Mouse (Mus musculus) A20 (cell line): ENCODE results near the gene Snip1.

Source experiments
- DNase-seq: peaks from one replicate; pipeline ENCODE4 v3.0.0-alpha.2; 2011; ENCODE audit warnings: low read depth, low spot score

The Snip1 gene

DNA sequence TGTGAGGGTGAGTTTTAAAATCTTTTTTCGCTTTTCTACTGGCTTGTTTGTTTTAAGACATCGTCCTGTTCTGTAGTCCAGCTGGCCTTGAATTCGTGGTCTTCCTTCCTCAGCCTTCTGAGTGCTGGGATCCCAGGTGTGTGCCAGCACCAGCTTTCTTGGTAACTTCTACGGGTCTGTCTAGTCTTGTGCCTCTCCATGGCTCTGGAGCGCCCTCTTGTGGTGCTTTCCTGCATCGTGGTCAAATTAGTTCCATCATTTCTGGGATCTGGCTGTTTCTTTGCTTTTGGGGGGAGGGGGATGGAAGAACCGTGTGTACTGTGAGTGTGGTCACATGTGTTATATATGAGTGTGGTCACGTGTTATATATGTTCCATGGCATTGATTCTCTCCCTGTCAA is 33.0 kb downstream of the Snip1 start:
- DNase-seq = peak; percentile 83

DNA sequence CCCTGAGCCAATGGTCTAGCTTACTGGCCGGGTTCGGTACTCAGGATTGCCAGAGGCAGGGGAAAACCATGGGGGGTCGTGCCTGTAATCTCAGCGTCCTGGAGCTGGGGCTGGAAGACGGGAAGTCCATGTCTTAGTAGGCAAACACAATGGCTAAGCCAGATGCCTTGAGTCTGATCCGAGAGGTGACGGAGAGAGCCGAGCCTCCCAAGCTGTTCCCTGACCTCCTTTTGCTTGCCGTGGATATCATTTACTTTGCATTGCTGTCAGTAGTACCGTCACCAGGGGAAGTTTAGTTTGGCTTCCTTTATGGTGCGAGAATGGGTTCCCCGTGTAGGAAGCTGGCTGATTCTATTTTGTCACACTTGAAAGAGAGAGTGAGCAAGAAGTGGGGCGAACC is 34.9 kb downstream of the Snip1 start:
- no peak for DNase-seq

DNA sequence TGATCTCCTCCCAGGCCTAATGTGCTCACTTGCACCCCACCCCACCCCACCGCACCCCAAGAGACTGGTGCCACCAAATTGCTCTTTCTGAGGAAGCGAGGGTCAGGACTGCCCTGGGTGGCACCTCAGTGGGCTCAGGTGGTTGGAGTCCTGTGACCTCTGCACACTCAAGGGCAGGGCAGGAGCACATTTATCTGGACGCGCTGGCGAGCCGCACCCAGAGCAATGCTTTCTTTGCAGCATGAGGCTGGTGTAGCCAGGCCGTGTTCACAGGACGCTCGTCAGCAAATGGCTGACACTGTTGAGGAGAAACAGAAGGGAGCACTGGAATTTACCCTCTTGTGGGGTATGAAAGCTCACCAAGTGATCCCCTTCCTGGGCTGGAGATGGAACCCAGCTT is 38.9 kb downstream of the Snip1 start:
- no peak for DNase-seq

DNA sequence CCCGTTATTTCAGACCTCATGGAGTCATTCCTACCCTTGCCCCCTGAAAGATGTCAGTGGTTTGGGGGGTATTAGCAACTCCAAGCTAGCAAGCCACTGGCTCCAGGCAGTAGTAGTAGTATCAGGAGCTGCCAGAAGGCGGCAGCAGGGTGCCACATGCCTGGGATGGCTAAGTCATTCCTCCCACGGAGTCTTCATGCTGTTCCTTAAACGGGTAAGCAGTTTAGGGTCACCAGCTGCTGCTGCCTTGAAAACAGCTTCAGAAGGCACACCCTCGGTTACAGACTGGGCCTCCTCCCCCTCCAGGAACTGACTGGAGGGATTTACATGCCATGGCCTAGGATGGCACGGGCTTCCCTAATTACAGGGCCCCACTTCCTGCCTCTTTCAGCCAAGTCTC is 48.2 kb downstream of the Snip1 start:
- DNase-seq = peak; percentile 78

DNA sequence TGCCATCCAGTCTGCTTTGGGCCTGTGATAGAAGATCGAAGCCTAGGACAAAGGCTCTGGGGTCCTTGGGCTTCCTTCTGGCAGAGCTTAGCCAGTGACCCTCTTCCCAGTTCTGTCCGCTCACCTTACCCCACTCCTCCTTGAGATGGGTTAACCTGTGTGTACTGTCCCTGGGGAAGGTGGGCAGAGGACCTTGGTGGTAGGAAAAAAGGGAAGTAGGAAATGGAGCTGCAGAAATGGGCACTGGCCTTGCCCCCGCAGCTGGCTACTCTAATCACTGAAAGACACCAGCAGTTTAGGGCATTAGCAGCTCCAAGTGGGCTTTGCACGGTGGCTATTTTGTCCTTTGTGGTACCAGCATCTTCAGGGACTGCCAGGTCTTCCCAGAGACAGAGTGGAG is 48.6 kb downstream of the Snip1 start:
- peak; percentile 48 for DNase-seq

DNA sequence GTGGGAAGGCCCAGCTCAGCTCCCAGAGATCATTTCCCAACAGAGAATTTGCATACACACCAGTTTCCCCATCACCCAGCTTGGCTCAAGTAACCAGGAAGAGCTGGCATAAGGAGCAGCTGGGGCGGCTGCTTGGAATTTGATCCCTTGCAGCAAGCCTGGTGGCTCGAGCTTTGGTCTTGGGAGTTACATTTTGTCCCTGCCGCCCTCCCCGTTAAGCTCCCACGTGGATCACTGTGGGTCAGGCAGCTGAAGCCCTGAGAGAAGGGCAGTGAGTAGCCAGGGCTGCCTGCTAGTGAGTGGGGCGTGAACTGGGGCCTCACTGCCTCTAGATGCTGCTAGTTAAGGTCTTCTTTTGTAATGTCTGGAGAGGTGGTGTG is 49.2 kb downstream of the Snip1 start:
- no peak for DNase-seq

DNA sequence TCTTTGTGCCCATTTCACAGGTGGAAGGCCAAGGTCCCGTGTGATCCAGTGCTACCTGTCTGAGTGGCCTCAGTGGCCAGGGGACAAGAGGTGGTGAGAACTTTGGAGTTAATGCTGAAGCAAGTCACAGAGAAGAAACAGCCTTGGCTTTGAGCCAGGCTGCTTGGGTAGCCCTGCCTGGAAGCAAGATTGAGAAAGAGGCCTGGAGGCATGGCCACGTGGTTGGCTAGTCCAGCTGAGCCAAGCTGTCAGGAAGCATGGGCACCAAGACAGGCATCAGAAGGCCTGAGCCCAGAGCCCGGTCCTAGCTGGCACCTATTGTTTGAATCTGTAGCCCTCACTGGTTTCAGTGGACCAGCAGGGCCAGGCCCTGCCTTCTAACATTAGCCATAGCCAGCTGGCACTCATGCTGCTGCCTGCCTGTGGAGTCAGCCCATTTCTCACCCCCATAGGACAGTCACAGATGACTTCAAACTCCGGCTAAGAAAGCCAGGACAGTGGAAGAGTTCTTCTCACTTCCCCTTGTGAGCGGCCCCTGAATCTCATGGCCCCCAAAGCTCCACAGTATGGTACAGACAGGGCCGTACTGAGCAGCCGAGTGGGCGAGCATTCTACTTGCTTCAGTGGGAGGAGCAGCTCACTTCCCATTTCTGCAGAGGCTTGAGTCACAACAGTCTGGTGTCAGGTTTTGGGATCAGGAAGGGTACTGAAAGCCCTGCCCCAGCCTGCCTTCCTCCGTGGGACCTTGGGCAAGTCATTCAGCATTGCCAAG is 49.8 kb downstream of the Snip1 start:
- DNase-seq = peak; percentile 86

DNA sequence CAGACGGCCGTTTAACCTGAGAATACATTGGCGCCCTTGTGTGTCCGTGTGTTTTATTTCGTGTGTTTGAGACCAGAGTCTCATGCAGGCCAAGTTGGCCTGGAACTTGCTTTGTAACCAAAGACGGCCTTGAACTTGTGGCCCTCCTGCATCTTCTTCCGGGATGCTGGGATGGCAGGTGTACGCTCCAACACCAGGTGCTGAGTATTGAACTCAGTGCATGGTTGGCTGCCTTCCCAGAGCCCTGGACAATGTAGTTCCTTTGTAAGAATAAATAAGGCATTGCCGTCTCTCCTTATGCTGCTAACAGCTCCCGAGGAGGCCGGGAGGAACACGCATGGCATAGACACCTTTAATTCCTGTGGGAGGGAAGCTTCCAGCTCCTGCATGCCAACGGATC is 50.5 kb downstream of the Snip1 start:
- DNase-seq = no peak

DNA sequence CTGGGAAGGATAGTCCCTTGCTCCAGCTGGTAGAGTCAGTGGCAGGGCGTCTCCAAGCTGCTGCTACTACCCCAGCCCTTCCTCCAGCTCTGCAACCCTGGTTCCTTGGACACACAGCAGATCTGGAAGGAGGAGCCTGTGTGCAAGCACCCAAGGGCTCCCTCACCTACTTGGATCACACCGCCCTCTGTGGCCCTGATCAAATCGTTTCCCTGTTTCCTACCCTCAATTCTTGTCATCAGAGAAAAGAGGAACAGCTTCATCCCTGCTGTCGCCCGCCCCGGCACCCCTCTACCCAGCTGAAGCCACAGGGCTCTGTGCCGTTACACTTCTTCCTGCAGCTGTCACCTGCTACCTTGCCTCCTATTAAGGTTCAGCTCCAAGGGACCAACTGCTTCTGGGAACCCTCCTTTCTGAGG is 51.4 kb downstream of the Snip1 start:
- peak; percentile 83 for DNase-seq

DNA sequence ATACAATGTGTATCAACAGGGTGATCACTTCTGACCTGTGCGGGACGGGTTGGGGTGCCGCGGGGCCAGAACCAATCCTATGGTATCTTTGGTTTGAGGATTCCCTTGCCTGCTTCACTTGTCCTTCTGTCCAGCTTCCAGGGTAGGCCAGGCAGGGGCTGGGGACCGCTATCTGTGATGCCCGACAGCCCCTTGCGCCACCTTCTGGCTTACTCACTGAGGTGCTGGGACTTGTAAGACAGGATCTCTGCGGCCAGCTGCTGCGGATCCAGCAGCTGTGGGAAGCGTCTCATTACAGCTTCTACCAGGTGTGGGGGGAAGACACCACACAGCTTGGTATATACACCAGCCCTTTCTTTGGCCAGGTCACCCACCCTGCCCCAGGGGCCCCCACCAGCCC is 52.6 kb downstream of the Snip1 start:
- peak; percentile 23 for DNase-seq

DNA sequence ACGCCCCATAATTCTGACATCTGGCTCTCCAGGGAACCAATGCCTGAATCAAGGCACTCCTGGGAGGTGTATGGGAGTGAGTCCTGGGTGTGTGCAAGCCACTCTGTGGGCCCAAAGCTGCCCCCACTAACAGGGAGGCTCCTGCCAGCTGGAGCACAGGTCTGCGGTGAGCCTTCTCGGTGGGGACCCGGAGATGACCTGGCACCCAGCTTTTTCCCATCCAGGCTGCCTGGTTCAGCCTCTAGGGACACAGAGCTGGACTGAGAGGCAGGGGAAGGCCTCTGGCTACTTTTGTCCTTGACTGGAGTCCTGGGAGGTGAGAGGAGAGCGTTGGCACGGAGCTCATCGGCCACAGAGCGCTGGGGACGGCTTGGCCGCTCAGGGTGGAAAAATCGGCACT is 53.2 kb downstream of the Snip1 start:
- DNase-seq = no peak

DNA sequence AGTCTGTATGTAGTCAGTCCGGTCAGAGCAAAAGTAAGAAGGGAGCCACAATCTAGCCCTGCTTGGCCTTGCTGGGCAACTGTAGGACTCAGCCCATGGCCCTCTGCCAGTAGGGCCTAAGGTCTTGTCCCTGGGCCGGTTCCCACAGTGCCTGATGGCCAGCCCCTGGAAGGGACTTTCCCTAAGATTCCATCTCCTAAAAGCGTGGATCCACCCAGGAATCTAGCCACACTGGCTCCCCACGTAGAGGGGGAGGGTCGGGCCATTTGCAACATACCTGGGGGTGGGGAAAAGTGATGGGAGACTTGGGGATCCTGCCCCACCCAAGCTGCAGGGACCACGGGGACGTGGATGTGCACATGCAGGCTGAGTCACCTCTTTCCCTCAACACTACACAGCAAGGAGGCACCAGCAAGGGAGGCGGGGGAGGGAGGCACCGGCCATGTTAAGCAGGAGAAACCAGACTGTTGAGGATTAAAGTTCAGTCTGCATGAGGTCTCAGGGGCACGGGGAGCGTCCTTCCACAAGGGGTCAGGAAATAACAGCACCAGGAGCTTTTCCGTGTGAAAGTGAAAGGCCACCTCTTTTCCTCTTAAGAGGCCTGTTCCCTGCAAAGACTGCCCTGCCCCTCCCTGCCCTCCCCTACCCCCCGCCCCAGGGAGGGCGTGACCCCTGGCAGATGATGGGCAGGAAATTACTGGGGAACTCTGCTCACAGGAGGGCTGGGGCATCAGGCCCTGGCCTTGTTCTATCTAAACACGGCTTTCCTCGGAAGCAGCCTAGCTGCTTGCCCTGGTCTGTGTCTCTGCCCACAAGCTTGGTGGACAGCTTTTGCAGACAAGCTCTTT is 56.2 kb downstream of the Snip1 start:
- no peak for DNase-seq

DNA sequence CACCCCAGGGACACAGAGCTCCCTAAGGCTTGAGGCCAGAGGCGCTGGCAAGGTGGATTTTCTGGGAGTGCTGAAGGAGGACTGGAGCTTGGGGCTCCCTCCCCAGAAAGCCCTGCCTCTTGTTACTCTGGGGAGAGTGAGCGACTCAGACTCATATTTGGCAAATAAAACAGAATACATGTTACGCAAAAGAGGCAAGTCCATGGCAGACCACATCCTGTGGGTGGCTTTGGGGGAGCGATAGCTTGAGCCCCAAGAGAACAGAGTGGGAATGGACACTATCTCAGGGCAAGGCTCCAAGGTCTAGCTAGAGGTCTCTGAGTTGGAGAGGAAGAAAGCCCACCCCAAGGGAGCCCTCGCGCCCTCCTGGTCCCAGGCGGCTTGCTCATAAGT is 56.8 kb downstream of the Snip1 start:
- DNase-seq = no peak
